Mouse (Mus musculus) adrenal gland, postnatal 14 days (tissue): ENCODE measurements at regions not wholly inside any gene's neighbourhood (a gene's known extent, or its start where the extent isn't known, plus 50 kb on each side); places are given as distances from the start of the nearest gene placed in this dataset.

Source experiments
- DNase-seq: peaks from one replicate; pipeline ENCODE4 v3.0.0; 2021; ENCODE audit warnings: mixed read lengths

DNA sequence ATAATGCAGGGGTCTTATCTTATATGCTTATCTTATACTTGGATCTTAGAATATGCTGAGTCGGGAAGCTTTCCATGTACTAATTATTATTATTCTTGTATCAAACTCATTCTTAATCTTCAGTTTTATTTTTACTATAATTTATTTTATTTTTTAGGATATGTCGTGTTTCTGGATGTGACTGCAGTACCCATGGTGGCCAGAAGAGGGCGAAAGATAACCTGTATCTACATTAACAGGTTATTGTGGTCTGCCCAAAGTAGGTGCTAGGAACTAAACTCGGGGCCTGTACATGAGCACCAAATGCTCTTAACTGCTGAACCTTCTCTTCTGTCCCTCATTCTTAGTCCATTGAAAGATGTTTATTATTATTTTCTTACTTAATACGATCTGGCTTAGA, 72.0 kb upstream of the Samt3 start:
- no peak for DNase-seq

DNA sequence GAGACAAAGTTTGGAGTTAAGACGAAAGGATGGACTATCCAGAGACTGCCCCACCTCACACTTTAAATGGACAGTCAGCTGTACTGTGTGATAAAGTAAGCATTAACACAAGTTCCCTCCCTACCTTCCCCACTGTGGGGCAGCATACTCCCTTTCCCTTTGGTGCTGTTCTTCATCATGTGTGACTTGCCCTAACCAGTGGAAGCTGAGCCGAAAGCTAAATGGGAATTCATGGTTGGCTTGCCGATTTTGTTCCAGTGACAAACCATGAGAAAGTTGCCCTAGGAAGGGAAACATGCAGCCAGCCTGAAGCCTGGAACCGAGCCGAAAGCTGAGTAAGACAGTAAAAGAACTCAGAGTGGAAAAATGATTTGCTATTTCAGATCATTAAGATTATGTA, 62.9 kb upstream of the Samt3 start:
- DNase-seq = peak; percentile 53
